Mouse (Mus musculus): ENCODE data around the gene Crebbp.
"Not testable (repeated sequence)": the region's sequence is repeated elsewhere in the genome, so short reads cannot be mapped to it uniquely, and the experiment has no call there.

Gene Crebbp

DNA sequence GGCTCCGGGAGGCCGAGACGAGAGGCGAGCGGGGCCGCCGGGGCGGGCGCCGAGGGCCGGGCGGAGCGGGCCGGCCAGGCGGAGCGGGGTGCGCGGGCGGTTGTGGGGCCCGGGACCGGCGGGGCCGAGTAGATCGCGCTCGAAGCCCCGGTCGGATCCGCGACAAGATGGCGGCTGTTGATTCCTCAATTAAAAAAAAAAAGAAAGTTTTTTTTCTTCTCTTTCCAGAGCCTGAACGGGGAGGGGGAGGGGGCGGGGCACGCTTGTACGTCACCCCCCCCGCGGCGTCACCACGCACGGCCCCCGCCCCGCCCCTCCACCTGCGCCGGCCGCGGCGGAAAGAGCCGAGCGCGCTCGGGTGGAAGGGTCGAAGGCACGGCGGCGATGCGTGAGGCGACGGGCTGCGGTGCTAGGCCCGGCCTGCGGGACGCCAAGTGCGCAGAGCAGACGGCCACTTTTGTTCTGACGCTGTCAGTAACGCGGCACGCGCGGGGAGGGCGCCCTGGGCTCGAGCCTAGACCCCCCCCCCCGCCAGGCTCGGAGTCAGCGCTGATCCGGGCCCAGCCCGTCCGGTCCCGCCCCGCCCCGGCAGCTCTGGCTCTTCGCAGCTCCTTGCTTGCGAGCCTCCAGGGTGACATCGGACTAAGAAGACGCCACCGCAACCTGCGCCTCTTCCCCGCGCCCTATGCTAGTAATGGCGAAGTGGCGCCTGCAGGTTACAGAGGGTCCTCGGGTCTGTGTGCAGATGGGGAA lies at the start of gene Crebbp:
Gene Crebbp (minus strand): TSS at position 199 of the 753 bp plus-strand sequence.
- peak; percentile 96 for DNase-seq (ENCODE audit: low read depth)

DNA sequence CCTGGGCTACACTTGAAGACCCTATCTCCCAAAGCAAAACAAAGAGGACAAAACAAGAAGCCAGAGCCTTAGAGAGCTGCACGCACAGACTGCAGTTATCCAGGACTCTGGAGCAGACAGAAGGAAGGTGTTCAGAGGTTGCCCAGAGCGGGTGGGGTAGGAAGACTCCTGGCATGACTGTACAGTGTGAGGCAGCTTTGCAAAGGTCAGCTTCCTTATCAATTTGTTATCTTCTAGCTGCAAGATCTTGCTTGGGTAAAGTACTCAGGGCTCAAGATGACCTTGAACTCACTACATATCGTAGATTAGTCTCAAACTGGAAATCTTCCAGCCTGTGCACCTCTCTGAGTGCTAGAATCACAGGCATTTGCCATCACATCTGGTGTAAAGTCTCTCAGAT lies 49.7 kb upstream of the Crebbp start:
- no peak for DNase-seq (ENCODE audit: low read depth)

DNA sequence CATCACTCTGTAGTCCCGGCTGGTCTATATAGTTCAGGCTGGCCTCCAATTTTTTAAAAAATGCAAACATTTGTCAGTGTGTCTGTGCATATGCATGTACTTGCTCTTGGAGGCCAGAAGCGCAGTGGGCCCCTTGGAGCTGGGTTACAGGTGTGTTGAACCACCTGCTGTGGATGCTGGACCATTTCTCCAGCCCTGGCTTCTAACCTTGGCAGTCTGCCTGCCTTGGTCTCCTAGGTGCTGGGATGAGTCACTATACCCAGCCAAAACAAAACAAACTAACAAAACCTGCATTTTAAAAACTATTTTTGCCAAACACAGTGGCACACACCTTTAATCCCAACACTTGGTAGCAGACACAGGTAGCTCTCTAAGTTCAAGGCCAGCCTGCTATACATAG lies 43.7 kb upstream of the Crebbp start:
- DNase-seq (ENCODE audit: low read depth): no peak

DNA sequence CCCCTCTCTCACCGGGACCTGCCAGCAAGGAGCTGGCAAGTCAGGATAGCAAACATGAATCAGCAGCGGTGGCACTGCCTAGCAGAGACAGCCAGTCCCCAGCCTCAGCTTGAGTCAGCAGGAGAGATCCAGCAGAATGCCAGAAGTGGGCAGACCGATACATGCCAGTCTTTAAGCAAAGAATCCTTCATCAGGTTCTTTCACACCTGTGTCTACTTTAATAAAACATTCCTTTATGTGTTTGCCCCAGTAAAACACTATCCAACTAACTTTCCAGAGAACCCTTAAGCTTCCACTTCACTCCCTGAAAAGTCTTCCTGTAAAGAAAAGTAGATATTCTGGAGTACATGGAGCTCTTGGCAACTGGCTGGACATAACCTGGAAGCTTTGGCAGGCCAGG lies 35.0 kb upstream of the Crebbp start:
- no peak for DNase-seq (ENCODE audit: low read depth)

DNA sequence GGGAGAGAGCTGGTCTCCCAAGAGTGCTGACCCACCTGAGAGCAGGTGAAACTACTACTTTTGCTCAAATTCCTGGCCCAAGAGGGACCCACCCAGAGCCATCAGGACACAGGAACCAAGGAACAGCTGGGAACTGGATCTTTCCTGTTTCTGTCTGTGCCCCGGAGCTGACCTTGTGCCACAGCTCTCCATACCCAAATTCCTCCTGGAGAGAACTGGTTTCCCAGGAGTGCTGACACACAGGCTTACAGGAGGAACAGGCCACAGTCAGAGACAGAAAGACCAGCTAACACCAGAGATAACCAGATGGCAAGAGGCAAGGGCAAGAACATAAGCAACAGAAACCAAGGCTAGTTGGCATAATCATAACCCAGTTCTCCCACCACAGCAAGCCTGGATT lies 31.4 kb upstream of the Crebbp start:
- not testable (repeated sequence) for DNase-seq (ENCODE audit: low read depth)

DNA sequence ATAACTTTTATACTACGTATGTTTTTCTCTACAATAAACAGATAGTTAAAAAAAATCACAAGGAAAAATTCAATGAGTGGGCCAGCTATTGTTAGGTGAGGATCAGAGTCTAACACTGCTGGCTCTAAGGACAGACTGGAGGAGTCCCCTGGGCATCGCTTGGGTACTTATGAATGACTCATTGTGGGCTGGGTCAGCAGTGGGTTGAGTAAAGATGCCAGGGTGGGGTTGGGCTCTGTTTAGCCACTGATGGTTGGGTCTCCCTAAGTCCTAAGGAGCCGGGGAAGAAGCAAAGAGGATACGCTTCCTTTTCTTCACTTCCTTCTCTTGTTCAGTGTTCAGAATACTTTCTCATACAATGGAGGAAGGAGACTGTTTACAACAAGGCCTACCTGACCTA lies 22.3 kb upstream of the Crebbp start:
- DNase-seq (ENCODE audit: low read depth): no peak

DNA sequence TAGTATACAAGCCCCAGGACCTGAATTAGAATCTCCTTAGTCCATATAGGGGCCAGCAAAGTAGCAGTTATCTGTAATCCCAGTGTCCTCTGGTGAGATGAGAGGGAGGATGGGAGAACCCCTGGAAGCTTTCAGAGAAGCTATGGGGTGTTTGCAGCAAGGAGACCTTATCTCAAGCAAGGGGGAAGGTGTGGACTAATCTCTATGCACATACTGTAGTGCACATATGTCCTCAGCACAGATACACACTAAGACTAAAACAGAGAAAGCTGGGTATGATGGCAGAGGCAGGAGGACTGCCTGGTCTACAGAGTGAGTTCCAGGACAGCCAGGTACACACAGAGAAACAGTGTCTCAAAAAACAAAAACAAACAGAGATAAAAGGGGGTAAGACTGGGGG lies 21.8 kb upstream of the Crebbp start:
- no peak for DNase-seq (ENCODE audit: low read depth)

DNA sequence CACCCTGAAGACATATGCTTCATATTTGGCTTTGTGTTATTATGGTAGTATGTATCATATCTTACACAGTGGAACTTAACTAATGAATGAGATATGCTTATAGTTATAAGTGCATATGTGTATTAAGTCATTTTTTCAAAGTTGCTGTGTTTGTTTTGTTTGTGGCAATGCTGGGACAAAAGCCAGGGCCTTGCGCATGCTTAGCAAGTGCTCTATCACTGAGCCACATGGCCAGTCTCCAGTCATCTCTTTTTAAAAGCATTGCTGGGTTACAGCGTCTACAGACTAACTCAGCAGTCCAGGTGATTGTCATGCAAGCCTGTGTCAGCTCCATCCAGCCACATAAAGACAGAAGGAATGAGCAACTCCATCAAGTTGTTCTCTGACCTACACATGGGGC lies 12.0 kb upstream of the Crebbp start:
- DNase-seq (ENCODE audit: low read depth): no peak

DNA sequence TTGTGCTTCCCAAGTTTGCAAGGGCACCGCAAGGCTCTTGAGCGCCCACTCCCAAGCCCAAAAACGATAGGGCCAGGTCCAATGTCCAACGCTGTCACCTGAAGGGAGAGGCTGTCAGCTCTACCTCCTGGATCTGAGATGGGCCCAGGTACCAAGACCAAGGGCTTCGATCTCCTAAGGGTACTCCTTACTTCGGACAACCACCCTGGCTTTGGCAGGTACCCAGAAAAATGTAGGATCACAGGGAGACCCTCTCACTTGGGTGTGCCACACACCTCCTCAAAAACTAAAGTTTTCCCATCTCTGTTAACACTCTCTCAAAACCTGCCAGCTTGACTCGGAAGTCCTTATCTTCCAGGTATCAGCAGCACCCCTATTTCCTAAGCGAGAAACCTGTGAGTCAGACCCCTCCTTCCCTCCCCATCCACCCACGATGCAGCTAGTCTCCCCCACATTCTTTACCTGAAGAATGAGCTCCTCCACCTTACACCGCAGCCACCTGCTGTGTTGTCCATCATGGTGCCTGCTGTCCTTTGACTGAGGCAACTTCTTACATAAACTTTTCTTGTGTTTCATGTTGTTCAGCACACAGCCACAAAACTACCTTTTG lies 939 bp upstream of the Crebbp start:
- no peak for DNase-seq (ENCODE audit: low read depth)

DNA sequence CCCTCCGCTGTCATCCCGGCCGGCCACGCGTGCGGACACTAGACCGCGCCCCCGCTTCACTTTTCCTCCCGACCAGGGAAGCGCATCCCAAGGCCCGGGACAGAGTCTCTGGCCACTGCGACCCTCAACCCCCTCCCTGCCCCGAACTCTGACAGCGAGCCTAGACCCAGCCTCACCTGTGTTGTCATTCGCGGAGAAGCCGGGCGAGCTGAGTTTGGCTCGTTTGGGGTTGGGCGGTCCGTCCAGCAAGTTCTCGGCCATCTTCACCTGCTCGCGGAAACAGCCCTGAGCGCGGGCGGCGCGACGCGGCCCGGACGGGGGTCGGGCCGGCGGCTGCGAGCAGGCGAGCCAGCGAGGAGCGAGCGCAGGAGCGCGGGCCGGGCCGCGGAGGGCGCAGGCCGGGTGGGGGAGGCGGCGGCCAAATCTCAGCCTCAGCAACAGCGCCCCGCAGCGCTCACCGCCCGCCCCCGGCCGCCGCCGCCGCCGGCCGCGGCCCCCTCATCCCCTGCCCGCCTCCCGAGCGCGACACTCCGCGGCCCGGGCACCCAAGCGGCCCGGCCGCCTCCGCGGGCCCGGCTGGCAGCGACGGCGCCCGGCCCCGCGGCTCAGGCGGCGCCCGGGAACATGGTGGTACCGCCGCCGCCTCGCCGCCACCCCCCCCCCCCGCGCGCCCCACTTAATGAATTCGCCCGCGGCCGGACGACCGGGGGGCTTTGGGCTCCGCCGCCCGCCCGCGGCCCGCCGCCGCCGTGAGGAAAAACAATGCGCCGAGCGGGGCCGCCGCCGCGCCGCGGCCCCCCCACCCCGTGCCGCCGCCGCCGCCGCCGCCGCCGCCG lies 616 bp downstream of the Crebbp start:
- peak; percentile 72 for DNase-seq (ENCODE audit: low read depth)

DNA sequence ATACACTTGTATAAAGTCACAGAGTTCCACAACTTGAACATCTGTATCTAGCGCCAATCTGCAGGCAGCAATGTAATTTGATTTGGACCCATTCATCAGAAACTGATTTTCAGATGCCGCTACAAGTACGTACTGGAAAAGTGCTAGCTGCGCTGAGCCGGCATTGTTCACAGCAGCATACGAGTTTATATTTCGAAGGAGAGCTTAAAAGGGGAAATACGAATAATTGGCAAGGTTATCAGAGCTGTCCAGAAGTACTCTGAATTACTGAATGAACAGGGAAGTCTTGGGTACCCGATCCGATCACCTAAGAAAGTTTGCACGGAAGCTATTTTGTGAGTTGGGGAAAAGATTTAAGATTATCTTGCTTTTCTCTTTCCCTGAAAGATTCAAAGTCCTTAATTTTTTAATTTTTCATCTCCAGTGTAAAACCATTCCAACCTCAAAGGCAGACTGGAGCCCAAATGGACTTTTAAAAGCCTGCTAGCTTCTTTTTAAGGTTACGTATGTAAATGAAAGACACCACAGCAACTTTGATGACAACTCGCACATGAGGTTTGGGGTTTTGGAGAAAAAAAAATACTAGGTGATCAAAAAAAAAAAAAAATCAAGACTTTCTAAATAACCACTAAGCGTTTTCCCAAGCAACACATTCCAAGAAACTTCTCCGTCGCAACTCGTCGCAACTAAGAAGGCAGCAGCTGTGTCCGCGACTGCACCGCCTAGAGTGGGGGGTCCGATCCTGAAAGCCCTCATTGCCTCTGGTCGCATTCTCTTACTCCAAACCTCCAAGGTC lies 1.4 kb downstream of the Crebbp start:
- peak; percentile 53 for DNase-seq (ENCODE audit: low read depth)

DNA sequence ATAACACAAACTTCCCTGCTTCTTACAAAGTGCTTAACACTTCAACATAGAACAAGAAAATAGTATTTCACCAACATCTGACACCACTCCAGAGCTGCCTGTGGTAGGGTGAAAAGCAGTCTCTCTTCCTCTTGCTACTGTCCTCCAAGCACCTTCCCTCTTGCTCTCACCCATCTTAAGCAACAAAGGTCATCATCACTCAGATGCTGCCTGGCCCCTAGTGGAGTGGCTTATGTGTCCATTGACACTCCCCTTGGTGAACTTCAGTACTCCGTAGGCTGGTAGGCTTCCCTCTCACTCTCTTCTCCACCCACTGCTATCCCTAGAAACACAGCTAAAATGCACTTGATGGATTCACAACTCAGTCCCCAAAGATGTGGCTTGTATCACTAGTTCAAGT lies 3.5 kb downstream of the Crebbp start:
- DNase-seq (ENCODE audit: low read depth): peak; percentile 17

DNA sequence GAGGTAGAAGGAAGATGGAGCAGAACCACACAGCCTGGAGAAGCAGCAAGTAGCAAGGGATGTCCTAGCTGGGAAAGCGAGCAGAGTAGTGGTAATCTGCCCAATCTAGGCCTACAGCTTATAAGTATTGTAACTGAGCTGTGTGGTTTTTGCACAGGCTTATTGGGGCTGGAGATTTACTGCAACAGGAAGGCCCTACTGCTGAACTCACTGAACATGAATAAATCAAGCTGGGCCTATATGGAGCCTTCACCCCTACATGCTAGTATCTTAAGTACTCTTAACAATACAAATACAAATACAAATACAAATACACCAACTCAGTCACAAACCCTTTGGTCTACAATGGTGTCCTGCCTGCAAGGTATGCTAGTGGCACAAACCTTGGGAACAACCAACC lies 10.2 kb downstream of the Crebbp start:
- no peak for DNase-seq (ENCODE audit: low read depth)

DNA sequence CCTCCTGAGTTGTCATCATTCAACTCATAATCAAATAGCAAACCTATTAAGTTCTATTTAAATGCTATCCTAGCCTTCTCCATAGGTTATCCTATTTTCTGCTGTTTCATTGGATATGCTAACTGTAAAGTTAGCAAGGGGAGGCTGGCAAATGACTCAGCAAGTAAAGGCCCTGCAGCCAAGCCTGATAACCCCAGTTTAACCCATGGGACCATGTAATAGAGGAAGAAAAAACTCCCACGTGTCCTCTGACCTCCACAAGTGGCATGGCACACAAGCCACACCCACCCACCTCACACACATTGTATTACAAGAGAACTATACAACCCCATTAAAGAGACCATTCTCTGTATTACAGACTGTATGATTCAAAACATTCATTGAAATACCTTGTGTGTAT lies 13.8 kb downstream of the Crebbp start:
- no peak for DNase-seq (ENCODE audit: low read depth)

DNA sequence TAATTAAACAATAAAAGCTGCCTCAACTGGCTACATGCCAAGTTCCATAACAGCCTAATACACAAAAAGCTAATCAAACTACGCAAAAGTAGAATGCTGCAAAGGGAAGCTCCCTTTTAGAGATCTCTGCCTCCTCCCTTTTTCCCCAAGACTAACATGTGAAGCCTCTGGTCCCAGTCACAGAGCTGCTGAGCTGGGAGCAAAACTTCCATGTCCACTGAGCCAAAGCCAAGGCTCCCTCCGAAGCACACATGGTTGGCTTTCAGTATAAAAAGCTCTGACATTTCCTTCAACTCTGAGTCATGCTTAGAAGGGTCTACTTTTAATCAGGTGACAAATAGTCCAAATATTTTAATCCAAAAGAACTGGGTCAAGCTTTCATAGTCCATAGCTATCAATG lies 14.2 kb downstream of the Crebbp start:
- DNase-seq (ENCODE audit: low read depth): no peak

DNA sequence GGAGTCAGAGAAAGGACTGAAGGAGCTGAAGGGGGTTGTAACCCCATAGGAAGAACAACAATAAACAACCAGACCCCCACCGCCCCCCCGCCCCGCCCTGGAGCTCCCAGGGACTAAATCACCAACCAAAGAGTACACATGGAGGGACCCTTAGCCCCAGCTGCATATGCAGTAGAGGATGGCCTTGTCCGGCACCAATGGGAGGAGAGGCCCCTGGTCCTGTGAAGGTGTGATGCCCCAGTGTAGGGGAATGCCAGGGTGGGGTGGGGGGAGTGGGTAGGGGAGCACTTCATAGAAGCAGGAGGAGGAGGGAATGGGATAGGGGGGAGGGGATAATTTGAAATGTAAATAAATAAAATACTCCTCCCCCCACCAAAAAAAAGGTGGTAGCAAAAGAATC lies 15.8 kb downstream of the Crebbp start:
- DNase-seq (ENCODE audit: low read depth): no peak

DNA sequence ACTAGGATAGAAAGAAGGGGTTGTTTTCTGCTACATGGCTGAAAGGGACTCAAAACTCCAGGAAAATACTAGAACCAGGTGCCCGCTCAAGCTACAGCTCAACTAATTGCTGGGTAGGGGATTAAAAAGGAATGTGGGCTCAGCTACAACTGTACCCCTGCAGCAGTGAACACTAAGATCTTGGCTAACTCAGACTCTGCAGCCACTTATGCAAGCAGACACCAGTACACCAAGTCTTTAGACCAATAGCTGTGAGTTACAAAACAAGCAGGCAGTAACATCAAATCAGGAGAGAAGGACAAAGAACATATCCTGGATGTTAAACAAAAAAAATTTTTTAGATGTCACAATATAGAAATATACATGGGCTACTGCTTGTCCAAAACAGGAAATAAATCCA lies 23.6 kb downstream of the Crebbp start:
- DNase-seq (ENCODE audit: low read depth): no peak

DNA sequence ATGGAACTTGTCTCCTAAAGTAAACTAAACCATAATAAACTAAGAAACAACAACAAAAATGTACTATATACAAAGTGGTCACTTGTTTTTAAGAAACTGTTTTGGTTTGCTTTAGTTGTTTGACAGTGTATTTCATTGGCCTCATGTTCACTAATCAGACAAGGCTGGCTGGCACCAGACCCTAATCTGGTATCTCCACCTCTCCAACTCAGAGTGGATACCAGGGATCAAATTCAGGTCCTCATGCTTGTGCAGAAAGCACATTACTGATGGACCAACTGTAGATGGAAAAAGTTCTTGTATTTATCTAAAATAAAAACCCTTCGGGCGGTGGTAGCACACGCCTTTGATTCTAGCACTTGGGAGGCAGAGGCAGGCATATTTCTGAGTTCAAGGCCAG lies 38.7 kb downstream of the Crebbp start:
- DNase-seq (ENCODE audit: low read depth): no peak

DNA sequence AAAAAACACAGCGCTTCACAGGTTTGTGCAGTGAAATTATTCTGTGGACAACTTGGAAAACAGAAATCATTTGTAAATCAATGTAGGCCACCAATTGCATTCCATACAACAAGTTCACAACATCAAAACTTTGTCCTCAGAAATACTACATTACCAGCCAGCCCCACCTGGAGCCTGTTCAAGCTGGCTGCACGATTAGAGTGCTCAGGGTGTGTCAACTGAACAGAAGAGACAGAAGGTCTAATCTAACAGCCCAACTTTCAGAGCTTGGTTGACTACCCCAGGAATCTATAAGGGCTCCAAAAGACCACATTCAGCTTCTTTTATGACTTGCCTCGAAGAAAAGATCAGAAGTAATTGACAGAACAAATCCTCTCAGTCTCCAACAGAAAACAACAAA lies 44.3 kb downstream of the Crebbp start:
- no peak for DNase-seq (ENCODE audit: low read depth)

DNA sequence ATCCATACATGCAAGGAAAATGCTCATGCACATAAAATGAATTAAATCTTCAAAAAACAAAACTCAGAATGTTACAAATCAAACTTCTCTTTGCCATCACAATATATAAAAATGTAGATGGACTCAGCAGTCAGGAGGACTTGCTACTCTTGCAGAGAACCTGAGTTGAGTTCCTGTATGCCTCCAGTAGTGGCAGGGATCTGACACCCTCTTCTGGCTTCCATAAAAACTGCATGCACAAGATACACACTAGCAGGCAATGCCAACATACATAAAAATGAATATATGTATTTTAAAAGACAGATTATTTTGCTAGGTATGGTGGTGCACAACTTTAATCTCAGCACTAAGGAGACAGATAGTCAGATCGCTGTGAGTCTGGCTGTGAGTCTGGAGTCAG lies 45.3 kb downstream of the Crebbp start:
- peak; percentile 14 for DNase-seq (ENCODE audit: low read depth)

DNA sequence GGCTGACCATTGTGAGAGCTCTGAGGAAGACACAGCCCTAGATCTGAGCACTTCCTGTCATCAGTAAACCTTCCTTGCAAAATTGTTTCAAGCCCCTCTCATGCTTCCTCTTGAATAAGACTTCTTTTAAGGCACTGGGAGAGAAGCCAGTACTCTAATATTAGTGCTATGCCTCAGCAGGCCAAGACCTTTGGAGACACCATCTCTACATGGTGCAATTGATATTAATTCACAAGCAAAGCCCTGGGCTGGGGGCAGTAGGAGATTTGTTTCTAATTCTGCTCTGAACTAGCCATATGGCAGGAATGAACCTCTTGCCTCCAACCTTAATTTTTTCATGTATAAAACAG lies 52.9 kb downstream of the Crebbp start:
- DNase-seq (ENCODE audit: low read depth): no peak

DNA sequence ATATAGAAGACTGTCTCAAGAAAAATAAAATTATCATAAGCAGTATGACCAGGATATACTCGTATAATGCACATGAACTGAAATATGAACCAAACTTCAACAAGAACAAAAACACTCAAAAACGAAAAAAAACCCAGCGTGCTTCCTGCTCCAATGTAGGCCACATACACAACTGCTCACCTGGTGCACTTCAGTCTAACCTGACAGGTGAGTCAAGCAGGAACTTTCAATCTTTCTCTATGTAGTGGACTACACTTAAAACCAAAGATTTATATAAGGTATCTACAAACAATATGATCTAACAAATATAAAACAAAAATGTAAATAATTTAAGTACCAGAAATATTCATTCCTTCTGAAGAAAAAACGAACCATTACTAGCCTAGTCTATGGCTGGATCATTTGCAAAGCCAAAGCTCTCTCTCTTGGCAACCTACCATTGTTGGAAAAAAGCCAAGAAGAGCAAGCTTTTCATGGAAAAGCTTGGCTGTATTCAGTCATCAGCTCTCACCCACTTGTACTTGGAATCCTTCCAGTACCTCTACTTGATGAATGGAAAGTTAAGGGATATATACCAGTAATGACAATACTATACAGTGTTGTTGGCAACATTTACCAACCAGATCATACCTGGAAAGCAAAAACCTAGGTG lies 53.4 kb downstream of the Crebbp start:
- no peak for DNase-seq (ENCODE audit: low read depth)

Measured in induced T-regulatory cell, adult 2 months (primary cell).